Mouse (Mus musculus) splenic B cell, adult 2 months (primary cell): Measurements from ENCODE around the gene C1qa.

Experiments used
- DNase-seq: peaks from one replicate; pipeline ENCODE4 v3.0.0-alpha.2; 2011; ENCODE audit warnings: low read depth, low spot score
- H3K27me3 ChIP-seq: 2 replicates; pipeline ENCODE4 v1.6.1; 2012; ENCODE audit warnings: mild to moderate bottlenecking, low read length, moderate library complexity, mixed read lengths; ENCODE audit not compliant: control insufficient read depth, poor library complexity, insufficient read depth, severe bottlenecking
- H3K36me3 ChIP-seq: 2 replicates; pipeline ENCODE4 v1.6.1; 2012; ENCODE audit warnings: mild to moderate bottlenecking, low read length, moderate library complexity, mixed read lengths; ENCODE audit not compliant: control insufficient read depth, poor library complexity, insufficient read depth, severe bottlenecking

Gene C1qa

GRCm38 (mm10) chr4:136898637-136899036, at the start of gene C1qa:
C1qa (minus strand) TSS chr4:136898803.
- H3K36me3 ChIP-seq: no peaks in the 10 kb centered on the region
- no peaks in the 10 kb centered on the region for H3K27me3 ChIP-seq
- DNase-seq: no peak

- no peak for DNase-seq
- H3K27me3 ChIP-seq: no peaks in the 10 kb centered on the region
- no peaks in the 10 kb centered on the region for H3K36me3 ChIP-seq
Measured at GRCm38 (mm10) chr4:136945397-136945796, 46.8 kb upstream of the C1qa start.

GRCm38 (mm10) chr4:136944558-136945350, 46.2 kb upstream of the C1qa start:
- Histone ChIP-seq H3K36me3 (no peaks in the 10 kb centered on the region), H3K27me3 (no peaks in the 10 kb centered on the region)
- DNase-seq: no peak

- Histone ChIP-seq H3K36me3 (no peaks in the 10 kb centered on the region), H3K27me3 (no peaks in the 10 kb centered on the region)
- DNase-seq: no peak
Measured at GRCm38 (mm10) chr4:136943175-136943574, 44.6 kb upstream of the C1qa start.

- Histone ChIP-seq H3K36me3 (no peaks in the 10 kb centered on the region), H3K27me3 (no peaks in the 10 kb centered on the region)
- DNase-seq: no peak
Measured at GRCm38 (mm10) chr4:136942761-136943160, 44.2 kb upstream of the C1qa start.

GRCm38 (mm10) chr4:136937935-136938334, 39.3 kb upstream of the C1qa start:
- no peak for DNase-seq
- H3K27me3 ChIP-seq: no peaks in the 10 kb centered on the region
- H3K36me3 ChIP-seq: no peaks in the 10 kb centered on the region

- no peaks in the 10 kb centered on the region for H3K36me3 ChIP-seq
- DNase-seq: no peak
- no peaks in the 10 kb centered on the region for H3K27me3 ChIP-seq
Measured at GRCm38 (mm10) chr4:136937344-136937743, 38.7 kb upstream of the C1qa start.

- DNase-seq: no peak
- Histone ChIP-seq H3K36me3 (no peaks in the 10 kb centered on the region), H3K27me3 (no peaks in the 10 kb centered on the region)
Measured at GRCm38 (mm10) chr4:136934746-136935613, 36.4 kb upstream of the C1qa start.

GRCm38 (mm10) chr4:136930474-136930873, 31.9 kb upstream of the C1qa start:
- no peak for DNase-seq
- H3K27me3 ChIP-seq: no peaks in the 10 kb centered on the region
- H3K36me3 ChIP-seq: no peaks in the 10 kb centered on the region

- H3K27me3 ChIP-seq: no peaks in the 10 kb centered on the region
- no peaks in the 10 kb centered on the region for H3K36me3 ChIP-seq
- peak; percentile 33 for DNase-seq
Measured at GRCm38 (mm10) chr4:136928928-136929327, 30.3 kb upstream of the C1qa start.

- Histone ChIP-seq H3K27me3 (no peaks in the 10 kb centered on the region), H3K36me3 (no peaks in the 10 kb centered on the region)
- no peak for DNase-seq
Measured at GRCm38 (mm10) chr4:136925804-136926203, 27.2 kb upstream of the C1qa start.

GRCm38 (mm10) chr4:136924529-136924928, 25.9 kb upstream of the C1qa start:
- no peaks in the 10 kb centered on the region for H3K36me3 ChIP-seq
- peak; percentile 31 for DNase-seq
- H3K27me3 ChIP-seq: no peaks in the 10 kb centered on the region

- H3K36me3 ChIP-seq: no peaks in the 10 kb centered on the region
- DNase-seq: no peak
- no peaks in the 10 kb centered on the region for H3K27me3 ChIP-seq
Measured at GRCm38 (mm10) chr4:136919526-136919925, 20.9 kb upstream of the C1qa start.

- DNase-seq: no peak
- H3K36me3 ChIP-seq: no peaks in the 10 kb centered on the region
- H3K27me3 ChIP-seq: no peaks in the 10 kb centered on the region
Measured at GRCm38 (mm10) chr4:136918834-136919233, 20.2 kb upstream of the C1qa start.

GRCm38 (mm10) chr4:136917165-136917524, 18.5 kb upstream of the C1qa start:
- Histone ChIP-seq H3K27me3 (no peaks in the 10 kb centered on the region), H3K36me3 (no peaks in the 10 kb centered on the region)
- no peak for DNase-seq
